Mouse (Mus musculus) kidney, postnatal 0 days (tissue): Measurements from ENCODE around the gene Psmd14. TPM values are rescaled to one million over a fixed set of nuclear protein-coding genes. Genes with fewer than 3 reads are reported as not detected.

Source experiments
- ATAC-seq: fragments of 200-750 bp; cut with Nextera tagmentation; replicated peaks from 2 replicates; pipeline ENCODE4 v1.8.0; 2017; ENCODE audit warnings: low read depth, moderate number of reproducible peaks, moderate TSS enrichment, moderate library complexity; ENCODE audit not compliant: low FRiP score
- DNase-seq: peaks from one replicate; pipeline ENCODE4 v3.0.0-alpha.2; 2016; ENCODE audit warnings: low spot score
- H3K27ac ChIP-seq: fragments of 300-500 bp; sonication (generic); 2 replicates; pipeline ENCODE4 v1.5.1; 2014; ENCODE audit warnings: mild to moderate bottlenecking
- H3K27me3 ChIP-seq: fragments of 300-500 bp; sonication (generic); 2 replicates; pipeline ENCODE4 v1.6.1; 2014; ENCODE audit warnings: low read length, mixed read lengths; ENCODE audit not compliant: insufficient read depth
- H3K36me3 ChIP-seq: fragments of 300-500 bp; sonication (generic); 2 replicates; pipeline ENCODE4 v1.6.1; 2014; ENCODE audit warnings: low read length, mixed read lengths; ENCODE audit not compliant: insufficient read depth
- H3K4me1 ChIP-seq: fragments of 300-500 bp; sonication (generic); replicated peaks from 2 replicates; pipeline ENCODE4 v1.6.1; 2014; ENCODE audit warnings: antibody characterized with exemption, low read length, mixed read lengths; ENCODE audit not compliant: insufficient read depth
- H3K4me2 ChIP-seq: fragments of 300-500 bp; sonication (generic); 2 replicates; pipeline ENCODE4 v1.6.1; 2014; ENCODE audit warnings: mild to moderate bottlenecking, low read length, moderate library complexity, mixed read lengths
- H3K4me3 ChIP-seq: fragments of 300-500 bp; sonication (generic); replicated peaks from 2 replicates; pipeline ENCODE4 v1.5.1; 2014; ENCODE audit warnings: low read depth, low read length
- H3K9ac ChIP-seq: fragments of 300-500 bp; sonication (generic); 2 replicates; pipeline ENCODE4 v1.6.1; 2014; ENCODE audit warnings: low read depth, low read length
- H3K9me3 ChIP-seq: fragments of 300-500 bp; sonication (generic); replicated peaks from 2 replicates; pipeline ENCODE4 v1.6.1; 2016; ENCODE audit warnings: low read length, inconsistent platforms, mixed read lengths
- CTCF ChIP-seq: IDR thresholded peaks from 2 replicates; pipeline ENCODE4 v1.5.1; 2016; ENCODE audit warnings: antibody characterized with exemption, low read depth, mild to moderate bottlenecking, moderate library complexity
- WGBS: fragments of 180-500 bp; shearing (Covaris S2); extraction: QIAGEN DNeasy Blood & Tissue Kit; methylation state at CpG from one replicate; pipeline ENCODE4 v1.1.7; 2014; 5-methylcytosine and 5-hydroxymethylcytosine counted together
- polyA plus RNA-seq: library from polyadenylated mRNA; unstranded; fragments of >200 nt; fragmentation: Nextera tagmentation; extraction: Ambion mirVana; gene quantifications from 2 replicates; pipeline ENCODE4 v1.2.1, GENCODE M21; 2015

Gene Psmd14
- polyA plus RNA-seq, 1 experiment from 2014 or later: 165 TPM

GRCm38 (mm10) chr2:61752362-61752761 lies 40.9 kb downstream of the Psmd14 start:
- no peak for TF ChIP-seq CTCF
- H3K4me2 ChIP-seq: no peak overlapping the region
- H3K9ac ChIP-seq: no peak overlapping the region
- no peak overlapping the region for H3K4me3 ChIP-seq
- no peaks in the 10 kb centered on the region for H3K9me3 ChIP-seq
- ATAC-seq: no peak
- no peak overlapping the region for H3K27ac ChIP-seq
- DNase-seq: no peak
- H3K4me1 ChIP-seq: no peaks in the 10 kb centered on the region
- no peaks in the 10 kb centered on the region for H3K27me3 ChIP-seq
- H3K36me3 ChIP-seq: no peaks in the 10 kb centered on the region

GRCm38 (mm10) chr2:61754989-61755388 lies 43.5 kb downstream of the Psmd14 start:
- no peaks in the 10 kb centered on the region for H3K27me3 ChIP-seq
- no peak for ATAC-seq
- H3K36me3 ChIP-seq: no peaks in the 10 kb centered on the region
- no peak for DNase-seq
- no peak overlapping the region for H3K27ac ChIP-seq
- H3K9me3 ChIP-seq: no peaks in the 10 kb centered on the region
- H3K4me3 ChIP-seq: no peak overlapping the region
- no peak overlapping the region for H3K9ac ChIP-seq
- H3K4me2 ChIP-seq: no peak overlapping the region
- no peak for TF ChIP-seq CTCF
- H3K4me1 ChIP-seq: no peaks in the 10 kb centered on the region

- H3K27me3 ChIP-seq: no peaks in the 10 kb centered on the region
- H3K4me2 ChIP-seq: no peak overlapping the region
- 76% methylated on average over 5 of the region's 5 CpGs for WGBS
- TF ChIP-seq CTCF: no peak
- no peaks in the 10 kb centered on the region for H3K36me3 ChIP-seq
- H3K9me3 ChIP-seq: no peaks in the 10 kb centered on the region
- ATAC-seq (no peak), DNase-seq (no peak)
- no peak overlapping the region for H3K27ac ChIP-seq
- no peaks in the 10 kb centered on the region for H3K4me1 ChIP-seq
- no peak overlapping the region for H3K4me3 ChIP-seq
- H3K9ac ChIP-seq: no peak overlapping the region
These were observed 47.9 kb downstream of the Psmd14 start for GRCm38 (mm10) chr2:61759234-61759855.

- Histone ChIP-seq H3K4me1 (no peaks in the 10 kb centered on the region), H3K4me3 (no peak overlapping the region), H3K4me2 (no peak overlapping the region), H3K9ac (no peak overlapping the region), H3K27me3 (no peaks in the 10 kb centered on the region), H3K27ac (no peak overlapping the region), H3K36me3 (no peaks in the 10 kb centered on the region), H3K9me3 (no peaks in the 10 kb centered on the region)
- DNase-seq (no peak), ATAC-seq (no peak)
- no peak for TF ChIP-seq CTCF
- 88% methylated on average over 3 of the region's 3 CpGs for WGBS
These were observed 48.5 kb downstream of the Psmd14 start for GRCm38 (mm10) chr2:61760044-61760443.

GRCm38 (mm10) chr2:61764470-61765105 lies 53.1 kb downstream of the Psmd14 start:
- no peak overlapping the region for H3K4me2 ChIP-seq
- WGBS: 69% methylated on average over 6 of the region's 6 CpGs

GRCm38 (mm10) chr2:61765526-61765925 lies 54.0 kb downstream of the Psmd14 start:
- Histone ChIP-seq H3K9me3 (no peaks in the 10 kb centered on the region), H3K4me2 (no peak overlapping the region), H3K27me3 (no peaks in the 10 kb centered on the region), H3K36me3 (no peaks in the 10 kb centered on the region), H3K4me1 (no peaks in the 10 kb centered on the region), H3K27ac (no peak overlapping the region), H3K4me3 (no peak overlapping the region), H3K9ac (no peak overlapping the region)
- 85% methylated on average over 4 of the region's 4 CpGs for WGBS
- no peak for DNase-seq
- TF ChIP-seq CTCF: no peak
- ATAC-seq: no peak

More at GRCm38 (mm10) chr2:61764470-61765105, 53.1 kb downstream of the Psmd14 start:
- no peaks in the 10 kb centered on the region for H3K4me1 ChIP-seq
- no peaks in the 10 kb centered on the region for H3K9me3 ChIP-seq
- no peak for DNase-seq
- no peaks in the 10 kb centered on the region for H3K27me3 ChIP-seq
- H3K36me3 ChIP-seq: no peaks in the 10 kb centered on the region
- H3K9ac ChIP-seq: no peak overlapping the region
- no peak overlapping the region for H3K27ac ChIP-seq
- H3K4me3 ChIP-seq: no peak overlapping the region
- no peak for ATAC-seq
- no peak for TF ChIP-seq CTCF
